ENCODE assay signal across 18 mouse cellular contexts in the genomic region with DNA sequence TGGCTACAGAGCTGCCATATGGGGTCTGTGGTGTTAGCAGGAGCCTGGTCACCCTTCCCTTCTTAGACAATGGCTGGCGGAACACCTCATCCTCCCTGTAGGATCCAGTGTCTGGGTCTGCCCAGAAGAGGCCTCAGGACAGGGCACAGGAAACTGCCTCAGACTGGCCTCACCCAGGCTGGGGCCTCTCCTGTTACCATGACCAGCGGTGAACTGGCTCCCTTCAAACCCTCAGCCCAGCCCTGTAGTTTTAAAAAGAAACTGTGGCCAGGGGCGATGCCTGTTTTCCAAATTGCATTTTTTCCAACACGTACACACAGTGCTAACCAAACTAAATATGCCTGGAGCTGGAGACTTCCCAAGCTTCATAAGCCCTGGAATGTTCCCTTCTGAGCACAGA. TPM values are rescaled to one million over a fixed set of nuclear protein-coding genes. Genes with fewer than 3 reads are reported as not detected.
DNase-seq lines count a peak whose midpoint lies in the region; ATAC-seq and TF ChIP-seq lines count a peak whose summit lies in the region.
"Had no signal": no experiment of that assay in that cellular context is flagged by ENCODE, and none has a peak within 500 bp of the region (broad histone marks: within the 10 kb centered on the region; RNA-seq: fewer than 3 reads in every experiment).

No protein-coding gene starts in this region.

- no peak for TF ChIP-seq CTCF in lung, postnatal 0 days (IDR thresholded peaks at IDR 0.05)
- no peak for TF ChIP-seq CTCF in intestine, postnatal 0 days (IDR thresholded peaks at IDR 0.05; ENCODE audit: low read depth)

- no peak for DNase-seq in heart, postnatal 10 days
- peak; percentile 46 for DNase-seq in 3T3-L1 (ENCODE audit: low read depth, low spot score)
- peak; percentile 78 for DNase-seq in embryonic facial prominence, embryonic 14.5 days (ENCODE audit: low spot score)
- DNase-seq in lung, postnatal 0 days (ENCODE audit: low spot score) = peak; percentile 65
- DNase-seq in adrenal gland, adult 2 months = no peak
- DNase-seq: cerebellum, postnatal 36 days; forebrain, postnatal 0 days; kidney, postnatal 14 days; layer of hippocampus, postnatal 36 days; liver; right cerebral cortex, postnatal 25 days had no signal

- no peak overlapping the region for H3K4me2 ChIP-seq in heart, embryonic 15.5 days
- no peak overlapping the region for H3K4me2 ChIP-seq in embryonic facial prominence, embryonic 14.5 days (ENCODE audit: low read depth, low read length)
- H3K4me2 ChIP-seq in lung, postnatal 0 days (replicated peaks; ENCODE audit: low read depth, low read length) = no peak overlapping the region
- no peak overlapping the region for H3K4me2 ChIP-seq in intestine, postnatal 0 days (replicated peaks; ENCODE audit: low read depth)

- H3K27ac ChIP-seq in heart, embryonic 15.5 days = peak overlapping the region; percentile 34; the same call in 1 of the 2 replicates
- peak overlapping the region; percentile 57 for H3K27ac ChIP-seq in embryonic facial prominence, embryonic 14.5 days (replicated peaks; ENCODE audit: low read depth, low read length)
- peak overlapping the region; percentile 66 for H3K27ac ChIP-seq in lung, postnatal 0 days (ENCODE audit: low read length)
- no peak overlapping the region for H3K27ac ChIP-seq in intestine, postnatal 0 days (ENCODE audit: low read depth, low read length)

- intact Hi-C loops in heart, postnatal 10 days (cut with DNase I) = no loop called here

- no peaks in the 10 kb centered on the region for H3K9me3 ChIP-seq in heart, embryonic 15.5 days (replicated peaks)
- H3K9me3 ChIP-seq in embryonic facial prominence, embryonic 14.5 days (ENCODE audit: control insufficient read depth, low read length) = no peaks in the 10 kb centered on the region
- no peaks in the 10 kb centered on the region for H3K9me3 ChIP-seq in lung, postnatal 0 days (ENCODE audit: low read length)
- no peaks in the 10 kb centered on the region for H3K9me3 ChIP-seq in intestine, postnatal 0 days (ENCODE audit: control insufficient read depth)

- peaks cover 14% of the 10 kb centered on the region for H3K4me1 ChIP-seq in heart, embryonic 15.5 days (replicated peaks)
- H3K4me1 ChIP-seq in embryonic facial prominence, embryonic 14.5 days (ENCODE audit: control insufficient read depth, insufficient read depth, low read length) = peaks cover 5% of the 10 kb centered on the region; the same call in 1 of the 2 replicates
- H3K4me1 ChIP-seq in lung, postnatal 0 days (ENCODE audit: insufficient read depth, low read depth, low read length) = peaks cover 6% of the 10 kb centered on the region; the same call in 1 of the 2 replicates
- H3K4me1 ChIP-seq in intestine, postnatal 0 days (replicated peaks; ENCODE audit: control insufficient read depth, insufficient read depth, low read length) = no peaks in the 10 kb centered on the region; the same call in 1 of the 2 replicates

- 0 out of 2 replicates have a peak, but pooled peaks have one; percentile 24 for ATAC-seq in heart, embryonic 15.5 days (replicated peaks; ENCODE audit: insufficient number of reproducible peaks, insufficient read depth, low FRiP score, low read depth)
- ATAC-seq in embryonic facial prominence, embryonic 14.5 days (ENCODE audit: low read depth) = peak; percentile 76; the same call in 1 of the 2 replicates
- ATAC-seq in lung, postnatal 0 days = peak; percentile 79
- no peak for ATAC-seq in activated CD4-positive, CD25-positive, alpha-beta regulatory T cell, adult 4 months
- ATAC-seq in intestine, postnatal 0 days = no peak
- ATAC-seq: forebrain, postnatal 0 days; hindbrain, embryonic 16.5 days; Patski had no signal

- H3K27me3 ChIP-seq in heart, embryonic 15.5 days = no peaks in the 10 kb centered on the region
- H3K27me3 ChIP-seq in embryonic facial prominence, embryonic 14.5 days (replicated peaks; ENCODE audit: control insufficient read depth, insufficient read depth, low read length) = no peaks in the 10 kb centered on the region
- H3K27me3 ChIP-seq in lung, postnatal 0 days (replicated peaks; ENCODE audit: insufficient read depth, low read length) = no peaks in the 10 kb centered on the region
- H3K27me3 ChIP-seq in intestine, postnatal 0 days (replicated peaks; ENCODE audit: control insufficient read depth, insufficient read depth, low read length) = no peaks in the 10 kb centered on the region
- H3K27me3 ChIP-seq: CH12.LX, Patski had no signal

- no peak overlapping the region for H3K9ac ChIP-seq in heart, embryonic 15.5 days
- no peak overlapping the region for H3K9ac ChIP-seq in embryonic facial prominence, embryonic 14.5 days (ENCODE audit: low read depth, low read length)
- H3K9ac ChIP-seq in lung, postnatal 0 days (replicated peaks; ENCODE audit: low read depth) = no peak overlapping the region
- H3K9ac ChIP-seq in intestine, postnatal 0 days (ENCODE audit: low read depth, low read length) = no peak overlapping the region
- H3K9ac ChIP-seq: forebrain, postnatal 0 days had no signal

- no peak overlapping the region for H3K4me3 ChIP-seq in heart, embryonic 15.5 days
- no peak overlapping the region for H3K4me3 ChIP-seq in embryonic facial prominence, embryonic 14.5 days (ENCODE audit: low read depth, low read length)
- no peak overlapping the region for H3K4me3 ChIP-seq in lung, postnatal 0 days (ENCODE audit: low read depth, low read length)
- no peak overlapping the region for H3K4me3 ChIP-seq in intestine, postnatal 0 days (ENCODE audit: low read depth, low read length)
- H3K4me3 ChIP-seq: megakaryocyte, embryonic 14.5 days had no signal

- no peak for TF ChIP-seq EP300 in lung, postnatal 0 days (IDR thresholded peaks at IDR 0.05)

- 64% methylated on average over 4 of the region's 4 CpGs for WGBS in heart, embryonic 15.5 days
- 49% methylated on average over 4 of the region's 4 CpGs for whole genome bisulfite sequencing in embryonic facial prominence, embryonic 14.5 days
- 45% methylated on average over 4 of the region's 4 CpGs for WGBS in lung, postnatal 0 days
- 76% methylated on average over 4 of the region's 4 CpGs for WGBS in intestine, postnatal 0 days

- no peaks in the 10 kb centered on the region for H3K36me3 ChIP-seq in heart, embryonic 15.5 days
- no peaks in the 10 kb centered on the region for H3K36me3 ChIP-seq in embryonic facial prominence, embryonic 14.5 days (ENCODE audit: control insufficient read depth, insufficient read depth, low read length)
- no peaks in the 10 kb centered on the region for H3K36me3 ChIP-seq in lung, postnatal 0 days (ENCODE audit: insufficient read depth, low read length)
- H3K36me3 ChIP-seq in intestine, postnatal 0 days (ENCODE audit: control insufficient read depth, insufficient read depth) = no peaks in the 10 kb centered on the region

RNA-seq across cellular contexts. Expression of gene Ptgis, which starts 20.7 kb away (rescaled TPM):
- polyA plus RNA-seq in heart, embryonic 15.5 days (2015; fragmentation: Nextera tagmentation; extraction: Ambion mirVana) = 22.5 and 25.7 TPM in 2 replicates
- total RNA-seq in heart, postnatal 10 days (2021) = 10 to 100 TPM; 35.8 to 39.7 TPM
- polyA plus RNA-seq in embryonic facial prominence, embryonic 14.5 days (2014; fragmentation: Nextera tagmentation; extraction: Ambion mirVana) = 37.6 and 38.3 TPM in 2 replicates
- 32.7 and 37.9 TPM in 2 replicates for polyA plus RNA-seq in lung, postnatal 0 days (2015; fragmentation: Nextera tagmentation; extraction: Ambion mirVana)
- polyA plus RNA-seq in activated CD4-positive, CD25-positive, alpha-beta regulatory T cell, adult 4 months (2017; shearing (Covaris generic)) = under 1 TPM in 1 of 2 experiments, not detected in 1; 0.17 TPM
- total RNA-seq in adrenal gland, adult 2 months (2021) = 10 to 100 TPM; 17.3 to 37.2 TPM
- polyA plus RNA-seq in adrenal gland, adult 2 months (2012; rRNA removed) = 65.3 and 74.3 TPM in 2 replicates
- polyA plus RNA-seq in intestine, postnatal 0 days (2015; fragmentation: Nextera tagmentation; extraction: Ambion mirVana) = 8.9 and 9.5 TPM in 2 replicates

Comparison
In these comparisons a context has a peak if more than half of its experiments do, and no peak if none do; other contexts are left out.
1. ATAC-seq: peak in heart, embryonic 15.5 days (single experiment), embryonic facial prominence, embryonic 14.5 days (single experiment) and lung, postnatal 0 days (single experiment); none in activated CD4-positive, CD25-positive, alpha-beta regulatory T cell, adult 4 months (single experiment) and intestine, postnatal 0 days (single experiment).
2. DNase-seq: peak in 3T3-L1 (single experiment), embryonic facial prominence, embryonic 14.5 days (single experiment) and lung, postnatal 0 days (single experiment); none in heart, postnatal 10 days (0 of 2) and adrenal gland, adult 2 months (single experiment).